Mouse (Mus musculus) lung, embryonic 15.5 days (tissue): Measurements from ENCODE around the gene Gm4778. TPM values are rescaled to one million over a fixed set of nuclear protein-coding genes. Genes with fewer than 3 reads are reported as not detected.
"Not testable (repeated sequence)": the region's sequence is repeated elsewhere in the genome, so short reads cannot be mapped to it uniquely, and the experiment has no call there.

Experiments used
- ATAC-seq: fragments of 200-750 bp; cut with Nextera tagmentation; 2 replicates; pipeline ENCODE4 v1.8.0; 2017; ENCODE audit warnings: moderate number of reproducible peaks, borderline replicate concordance; ENCODE audit not compliant: low FRiP score, low TSS enrichment; ENCODE audit errors: extremely low read depth
- H3K27ac ChIP-seq: fragments of 300-500 bp; sonication (generic); 2 replicates; pipeline ENCODE4 v1.5.1; 2015; ENCODE audit warnings: moderate library complexity, mild to moderate bottlenecking, inconsistent platforms
- H3K27me3 ChIP-seq: fragments of 300-500 bp; sonication (generic); 2 replicates; pipeline ENCODE4 v1.6.1; 2015; ENCODE audit warnings: inconsistent platforms
- H3K36me3 ChIP-seq: fragments of 300-500 bp; sonication (generic); 2 replicates; pipeline ENCODE4 v1.6.1; 2015; ENCODE audit warnings: inconsistent platforms
- H3K4me1 ChIP-seq: fragments of 300-500 bp; sonication (generic); 2 replicates; pipeline ENCODE4 v1.6.1; 2015; ENCODE audit warnings: inconsistent platforms
- H3K4me2 ChIP-seq: fragments of 300-500 bp; sonication (generic); 2 replicates; pipeline ENCODE4 v1.6.1; 2015; ENCODE audit warnings: inconsistent platforms, mild to moderate bottlenecking, moderate library complexity
- H3K4me3 ChIP-seq: fragments of 300-500 bp; sonication (generic); 2 replicates; pipeline ENCODE4 v1.5.1; 2015; ENCODE audit warnings: mild to moderate bottlenecking, inconsistent platforms
- H3K9ac ChIP-seq: fragments of 300-500 bp; sonication (generic); 2 replicates; pipeline ENCODE4 v1.6.1; 2015; ENCODE audit warnings: inconsistent platforms
- H3K9me3 ChIP-seq: fragments of 300-500 bp; sonication (generic); 2 replicates; pipeline ENCODE4 v1.6.1; 2016; ENCODE audit warnings: inconsistent platforms
- WGBS: fragments of 180-500 bp; shearing (Covaris S2); methylation state at CpG from one replicate; pipeline ENCODE4 v1.1.7; 2015; 5-methylcytosine and 5-hydroxymethylcytosine counted together
- polyA plus RNA-seq: library from polyadenylated mRNA; unstranded; fragments of >200 nt; fragmentation: Nextera tagmentation; extraction: Ambion mirVana; gene quantifications from 2 replicates; pipeline ENCODE4 v1.2.1, GENCODE M21; 2015

Gene Gm4778
- not detected in 2 replicates for polyA plus RNA-seq

DNA sequence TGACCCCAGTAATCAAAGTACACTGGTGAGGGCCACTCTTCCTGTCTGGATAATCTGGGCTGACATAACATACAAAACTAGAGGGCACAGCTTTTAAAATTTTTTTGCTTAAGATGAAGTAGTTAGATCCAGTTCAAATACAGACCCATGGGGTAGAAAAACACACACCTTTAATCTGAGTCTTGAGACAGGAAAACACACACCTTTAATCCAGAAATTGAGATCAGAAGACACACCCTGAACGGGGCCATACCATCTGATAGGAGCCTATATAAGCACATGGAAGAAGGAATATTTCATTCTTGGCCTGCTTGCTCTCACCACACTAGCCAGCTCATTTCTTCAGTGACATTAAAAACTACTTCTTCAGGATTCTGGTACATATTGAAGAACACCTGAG is at the start of gene Gm4778:
TSS of gene Gm4778 (plus strand) at position 301 of the 400 bp plus-strand sequence.
- H3K4me2 ChIP-seq, H3K36me3 ChIP-seq, H3K4me1 ChIP-seq, H3K27ac ChIP-seq, H3K27me3 ChIP-seq, H3K4me3 ChIP-seq, H3K9me3 ChIP-seq, ATAC-seq, H3K9ac ChIP-seq: not testable (repeated sequence)
- WGBS, result 59% methylated on average over 1 of the region's 1 CpGs

DNA sequence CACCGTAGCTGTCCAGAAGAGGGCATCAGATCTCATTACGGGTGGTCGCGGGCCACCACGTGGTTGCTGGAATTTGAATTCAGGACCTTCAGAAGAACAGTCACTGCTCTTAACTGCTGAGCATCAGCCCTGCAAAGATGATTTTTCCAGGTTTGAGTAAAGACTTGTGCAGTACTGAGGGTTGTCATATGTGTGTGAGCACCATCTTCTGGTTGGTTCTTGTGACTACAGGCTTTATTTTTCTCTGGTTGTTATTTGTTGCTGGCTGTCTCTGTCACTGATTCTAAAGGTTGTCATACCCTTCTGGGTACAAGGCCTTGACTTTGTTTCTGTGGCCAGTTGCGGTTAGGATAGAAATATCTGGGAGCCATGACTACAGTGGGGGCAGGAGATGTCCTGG is 3.2 kb upstream of the Gm4778 start:
- 41% methylated on average over 6 of the region's 6 CpGs for WGBS
- no peak overlapping the region for H3K9ac ChIP-seq
- H3K9me3 ChIP-seq, result no peaks in the 10 kb centered on the region

DNA sequence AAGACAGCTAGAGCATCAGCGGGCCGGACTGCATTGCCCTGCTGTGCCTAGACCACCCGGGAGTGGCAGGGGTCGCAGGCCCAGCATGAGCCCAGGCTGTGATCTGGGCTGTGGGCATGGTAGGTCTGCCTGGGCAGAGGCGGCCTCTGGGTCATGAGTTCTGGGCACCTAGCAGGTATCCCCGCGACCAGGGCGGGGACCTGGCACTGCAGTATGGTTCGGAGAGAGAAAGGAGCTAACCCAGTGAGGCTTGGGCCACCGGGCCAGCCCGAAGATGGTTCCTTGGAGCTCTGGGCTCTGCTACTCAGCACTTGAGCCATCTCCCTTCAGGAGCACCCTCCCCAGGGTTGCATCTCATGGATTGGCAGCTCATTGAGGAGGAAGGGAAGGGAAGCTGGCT is 12.2 kb downstream of the Gm4778 start:
- Histone ChIP-seq H3K4me1 (no peaks in the 10 kb centered on the region), H3K36me3 (no peaks in the 10 kb centered on the region), H3K27me3 (no peaks in the 10 kb centered on the region), H3K9me3 (no peaks in the 10 kb centered on the region), H3K4me3 (no peak overlapping the region), H3K4me2 (no peak overlapping the region), H3K27ac (no peak overlapping the region), H3K9ac (no peak overlapping the region)
- ATAC-seq, result no peak
- 84% methylated on average over 11 of the region's 11 CpGs for WGBS

More for the DNA sequence above, 3.2 kb upstream of the Gm4778 start:
- H3K27me3 ChIP-seq, result no peaks in the 10 kb centered on the region
- no peaks in the 10 kb centered on the region for H3K4me1 ChIP-seq
- no peak overlapping the region for H3K27ac ChIP-seq
- no peak for ATAC-seq
- H3K4me3 ChIP-seq, result no peak overlapping the region
- H3K4me2 ChIP-seq, result no peak overlapping the region
- H3K36me3 ChIP-seq, result no peaks in the 10 kb centered on the region

DNA sequence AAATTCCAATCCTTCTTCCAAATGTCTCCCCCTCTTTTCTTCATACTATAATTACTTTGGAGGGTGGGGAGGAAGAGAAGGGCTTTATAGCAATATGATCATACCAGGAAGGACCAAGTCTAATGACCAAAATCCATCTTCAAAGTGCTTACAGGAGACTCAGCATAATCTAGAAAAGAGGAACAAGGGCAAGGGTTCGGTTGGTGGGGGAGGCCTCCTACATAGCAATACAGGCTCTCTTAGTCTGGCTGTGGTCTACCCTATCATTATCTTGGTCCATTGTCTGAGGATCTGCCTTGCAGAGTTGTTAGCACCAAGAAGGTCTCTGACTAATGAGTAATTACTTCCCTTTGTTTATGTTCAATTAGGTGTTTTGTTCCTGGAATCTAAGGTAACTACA is 41.6 kb downstream of the Gm4778 start:
- Histone ChIP-seq H3K4me3 (no peak overlapping the region), H3K27ac (no peak overlapping the region), H3K9ac (no peak overlapping the region), H3K36me3 (no peaks in the 10 kb centered on the region), H3K4me1 (0 out of 2 replicates have a peak, but pooled peaks cover 3% of the 10 kb centered on the region), H3K4me2 (no peak overlapping the region), H3K27me3 (no peaks in the 10 kb centered on the region), H3K9me3 (no peaks in the 10 kb centered on the region)
- ATAC-seq, result no peak
- WGBS, result 76% methylated on average over 1 of the region's 1 CpGs

DNA sequence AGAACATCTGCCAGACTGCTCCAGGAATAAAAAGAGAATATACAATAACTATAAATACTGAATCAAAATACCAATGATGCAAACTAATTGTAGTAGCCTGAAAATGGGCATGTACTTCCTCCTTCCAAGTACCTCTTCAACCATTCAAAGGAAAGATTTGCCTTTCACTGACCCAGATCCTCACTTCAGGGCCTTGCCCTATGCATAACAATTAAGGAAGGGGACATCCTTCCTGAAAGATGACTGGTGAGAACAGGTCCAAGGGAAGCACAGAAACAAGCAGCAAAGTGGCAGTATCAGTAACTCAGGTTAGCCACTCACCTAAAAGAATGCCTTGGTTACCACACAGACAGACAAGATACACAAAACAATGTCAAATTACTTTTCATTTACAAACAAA is 43.1 kb downstream of the Gm4778 start:
- ATAC-seq, result no peak
- Histone ChIP-seq H3K9ac (no peak overlapping the region), H3K9me3 (no peaks in the 10 kb centered on the region)

DNA sequence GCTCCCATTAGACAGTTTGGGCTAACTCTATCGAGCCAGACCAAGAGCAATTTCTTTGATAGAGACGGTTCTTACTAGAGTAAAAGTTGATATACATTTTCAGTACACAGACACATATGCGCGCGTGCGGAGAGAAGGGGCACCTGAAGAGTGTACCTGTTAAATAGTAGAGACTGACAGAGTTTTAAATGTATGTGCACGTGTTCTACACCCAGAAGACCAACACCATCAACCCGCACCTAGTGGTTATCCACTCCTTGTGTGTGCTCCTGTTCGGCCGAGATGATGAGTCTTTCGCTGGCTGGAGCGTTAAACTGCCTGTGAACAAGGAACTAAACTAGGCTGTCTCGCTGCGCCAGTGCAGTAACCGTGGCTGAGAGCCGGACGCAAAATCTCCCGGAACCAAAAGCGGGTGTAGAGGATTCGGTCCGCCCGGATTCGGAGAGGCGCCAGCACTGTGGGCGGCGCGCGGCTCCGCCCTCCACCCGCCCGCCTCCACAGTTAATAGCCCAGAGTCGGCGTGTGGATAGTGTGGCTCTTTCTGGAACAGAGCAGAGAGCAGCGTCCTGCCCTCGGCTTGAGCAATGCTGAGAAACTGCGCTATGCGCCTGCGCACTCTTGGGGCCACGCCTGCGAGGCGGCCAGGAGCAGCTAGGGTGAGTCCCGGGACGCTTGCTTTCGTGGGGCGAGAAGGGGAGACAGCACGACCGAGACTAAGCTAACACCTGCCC is 46.0 kb downstream of the Gm4778 start, which contains the start of gene Them4:
TSS of gene Them4 (plus strand) at position 457 of the 731 bp plus-strand sequence.
- no peaks in the 10 kb centered on the region for H3K9me3 ChIP-seq
- peak within 1 kb of the TSS; percentile 68 for H3K4me3 ChIP-seq
- peak within 1 kb of the TSS; percentile 85 for H3K9ac ChIP-seq
- no peaks in the 10 kb centered on the region for H3K36me3 ChIP-seq
- peak within 1 kb of the TSS; percentile 88 for H3K27ac ChIP-seq
- peak; percentile 100 for ATAC-seq
- H3K4me1 ChIP-seq, result peaks cover 6% of the 10 kb centered on the region; the same call in 1 of the 2 replicates
- peak within 1 kb of the TSS; percentile 64 for H3K4me2 ChIP-seq
- H3K27me3 ChIP-seq, result no peaks in the 10 kb centered on the region
- WGBS, result under 1% methylated on average over 47 of the region's 47 CpGs

More for the DNA sequence above, 43.1 kb downstream of the Gm4778 start:
- Histone ChIP-seq H3K4me1 (peaks cover 6% of the 10 kb centered on the region; the same call in 1 of the 2 replicates), H3K27ac (no peak overlapping the region), H3K27me3 (no peaks in the 10 kb centered on the region), H3K4me2 (no peak overlapping the region), H3K36me3 (no peaks in the 10 kb centered on the region), H3K4me3 (no peak overlapping the region)

DNA sequence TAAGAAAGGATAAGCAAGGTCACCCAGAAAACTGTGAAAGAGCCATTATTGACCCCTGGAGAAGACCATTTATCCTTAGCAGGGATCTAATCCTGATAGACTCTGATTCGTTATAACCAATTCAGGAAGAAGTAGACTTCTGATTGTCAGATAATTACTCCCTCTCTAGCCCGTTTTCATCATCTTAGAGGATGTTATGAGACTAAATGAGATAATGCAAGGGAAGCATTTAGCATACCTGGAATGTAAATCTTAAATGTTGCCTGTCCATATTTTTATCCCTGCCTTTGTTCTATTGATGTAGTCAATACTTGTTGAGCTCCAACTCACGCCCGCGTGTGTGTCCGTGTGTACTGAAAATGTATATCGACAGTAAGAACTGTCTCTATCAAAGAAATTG is 46.7 kb downstream of the Gm4778 start:
- Histone ChIP-seq H3K27me3 (no peaks in the 10 kb centered on the region), H3K9ac (peak overlapping the region; percentile 85), H3K4me2 (peak overlapping the region; percentile 64), H3K36me3 (no peaks in the 10 kb centered on the region), H3K4me3 (peak overlapping the region; percentile 68), H3K27ac (peak overlapping the region; percentile 88), H3K4me1 (peaks cover 6% of the 10 kb centered on the region; the same call in 1 of the 2 replicates), H3K9me3 (no peaks in the 10 kb centered on the region)
- no peak for ATAC-seq
- WGBS, result 37% methylated on average over 7 of the region's 7 CpGs

DNA sequence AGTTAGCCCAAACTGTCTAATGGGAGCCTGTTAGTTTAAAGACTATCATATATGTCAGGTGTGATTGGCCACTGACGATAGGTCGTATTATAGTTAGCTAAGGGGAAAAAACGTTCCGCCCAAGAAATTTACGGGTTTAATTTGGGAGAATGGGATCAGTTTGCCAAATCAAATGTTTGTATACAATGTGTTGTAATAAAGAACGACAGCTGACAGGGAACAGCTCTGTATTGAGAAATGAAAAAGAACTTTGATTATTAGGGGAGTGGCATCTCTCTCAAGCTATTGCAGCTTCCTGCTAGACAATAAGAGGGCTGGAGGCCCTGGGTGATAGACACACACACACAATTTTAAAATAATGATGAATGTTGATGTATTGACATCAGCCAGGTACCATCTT is 47.1 kb downstream of the Gm4778 start:
- no peak for ATAC-seq
- H3K4me1 ChIP-seq, result peaks cover 6% of the 10 kb centered on the region; the same call in 1 of the 2 replicates
- H3K4me2 ChIP-seq, result peak overlapping the region; percentile 64
- WGBS, result 67% methylated on average over 6 of the region's 6 CpGs
- H3K27me3 ChIP-seq, result no peaks in the 10 kb centered on the region
- no peaks in the 10 kb centered on the region for H3K9me3 ChIP-seq
- H3K4me3 ChIP-seq, result peak overlapping the region; percentile 68
- H3K9ac ChIP-seq, result no peak overlapping the region
- no peaks in the 10 kb centered on the region for H3K36me3 ChIP-seq
- H3K27ac ChIP-seq, result no peak overlapping the region

DNA sequence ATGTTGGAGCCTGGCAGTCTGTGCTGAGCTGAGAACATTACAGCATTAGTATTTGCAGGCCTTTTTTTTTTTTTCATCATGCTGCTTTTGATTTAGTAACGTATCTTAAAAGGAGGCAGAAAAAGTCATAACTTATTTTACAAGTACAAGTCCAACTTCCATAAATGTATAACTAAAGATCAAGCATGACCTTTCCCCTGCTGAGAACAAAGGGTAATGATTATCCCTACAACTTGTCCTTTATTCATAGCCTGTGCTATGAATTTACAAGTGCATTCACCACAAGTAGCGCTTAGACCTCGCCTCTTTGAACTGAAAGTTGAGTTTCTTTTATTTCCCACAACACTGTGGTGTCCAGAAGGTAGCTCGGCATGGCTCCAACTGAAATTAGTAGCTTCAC is 47.5 kb downstream of the Gm4778 start:
- H3K4me3 ChIP-seq, result no peak overlapping the region
- H3K4me1 ChIP-seq, result peaks cover 6% of the 10 kb centered on the region; the same call in 1 of the 2 replicates
- no peaks in the 10 kb centered on the region for H3K27me3 ChIP-seq
- no peaks in the 10 kb centered on the region for H3K36me3 ChIP-seq
- H3K4me2 ChIP-seq, result peak overlapping the region; percentile 64
- no peak overlapping the region for H3K27ac ChIP-seq
- H3K9ac ChIP-seq, result no peak overlapping the region
- H3K9me3 ChIP-seq, result no peaks in the 10 kb centered on the region
- no peak for ATAC-seq
- WGBS, result 80% methylated on average over 4 of the region's 4 CpGs

Other genes with a start within 250 kb of the Gm4778 start
- gene Gm9125, start 209.2 kb upstream of the Gm4778 start, polyA plus RNA-seq, result not detected in 2 replicates
- gene Gm10697, start 191.4 kb upstream of the Gm4778 start, polyA plus RNA-seq, result not detected in 2 replicates
- gene Gm10696, start 85.8 kb upstream of the Gm4778 start, polyA plus RNA-seq, result not detected in 2 replicates
- not detected in 2 replicates for gene Gm5286, start 67.3 kb upstream of the Gm4778 start, polyA plus RNA-seq
- 10.3 and 10.6 TPM in 2 replicates for gene Them4, start 46.1 kb downstream of the Gm4778 start, polyA plus RNA-seq
- 0.25 and 0.35 TPM in 2 replicates for gene Them5, start 78.1 kb downstream of the Gm4778 start, polyA plus RNA-seq
- 0.45 and 1.1 TPM in 2 replicates for gene C2cd4d, start 98.4 kb downstream of the Gm4778 start, polyA plus RNA-seq
- gene Rorc, start 108.8 kb downstream of the Gm4778 start, polyA plus RNA-seq, result 6.1 and 6.8 TPM in 2 replicates
- 0.25 and 0.26 TPM in 2 replicates for gene Lingo4, start 134.5 kb downstream of the Gm4778 start, polyA plus RNA-seq
- 11.7 and 11.8 TPM in 2 replicates for gene Tdrkh, start 149.2 kb downstream of the Gm4778 start, polyA plus RNA-seq
- 59.5 and 62.6 TPM in 2 replicates for gene Mrpl9, start 179.3 kb downstream of the Gm4778 start, polyA plus RNA-seq
- 0.42 and 0.49 TPM in 2 replicates for gene Oaz3, start 179.9 kb downstream of the Gm4778 start, polyA plus RNA-seq
- gene Celf3, start 214.3 kb downstream of the Gm4778 start, polyA plus RNA-seq, result 2.3 and 4.6 TPM in 2 replicates
- gene Riiad1, start 216.3 kb downstream of the Gm4778 start, polyA plus RNA-seq, result 7.8 and 8.4 TPM in 2 replicates